Mouse (Mus musculus) small intestine, adult 2 months (tissue): ENCODE measurements around the gene Itgb7. TPM values are rescaled to one million over a fixed set of nuclear protein-coding genes. Genes with fewer than 3 reads are reported as not detected.
A peak's percentile ranks its signal among the peaks of the same experiment; 100 is the strongest.

Experiments used
- H3K27ac ChIP-seq: fragments of 200-500 bp; 2 replicates; pipeline ENCODE4 v1.5.1; 2012; ENCODE audit warnings: low read depth, low read length, control low read depth, inconsistent platforms; ENCODE audit not compliant: insufficient read depth
- H3K27me3 ChIP-seq: fragments of 200-500 bp; 2 replicates; pipeline ENCODE4 v1.6.1; 2012; ENCODE audit warnings: mild to moderate bottlenecking, moderate library complexity, low read length, inconsistent platforms; ENCODE audit not compliant: control insufficient read depth, insufficient read depth
- H3K36me3 ChIP-seq: fragments of 200-500 bp; 2 replicates; pipeline ENCODE4 v1.6.1; 2012; ENCODE audit warnings: mild to moderate bottlenecking, low read length, control low read depth, inconsistent platforms; ENCODE audit not compliant: control insufficient read depth, insufficient read depth
- H3K4me1 ChIP-seq: fragments of 200-500 bp; 2 replicates; pipeline ENCODE4 v1.6.1; 2012; ENCODE audit warnings: low read length, inconsistent platforms, mixed read lengths; ENCODE audit not compliant: control insufficient read depth, insufficient read depth, insufficient read length
- H3K4me3 ChIP-seq: fragments of 200-500 bp; 2 replicates; pipeline ENCODE4 v1.5.1; 2012; ENCODE audit warnings: low read depth, mild to moderate bottlenecking, control low read depth, inconsistent platforms, low read length, moderate library complexity
- CTCF ChIP-seq: fragments of 200-500 bp; IDR thresholded peaks from 2 replicates; pipeline ENCODE4 v1.5.1; 2012; ENCODE audit warnings: low read depth, mild to moderate bottlenecking, control low read depth, inconsistent platforms, low read length, moderate library complexity, mixed read lengths; ENCODE audit not compliant: insufficient replicate concordance, insufficient read length; ENCODE audit errors: extremely low read depth
- POLR2A ChIP-seq: fragments of 200-500 bp; IDR thresholded peaks from 2 replicates; pipeline ENCODE4 v1.6.1; 2012; ENCODE audit warnings: low read depth, mild to moderate bottlenecking, control low read depth, inconsistent platforms, low read length, moderate library complexity
- WGBS: fragments of 180-500 bp; shearing (Covaris S2); methylation state at CpG from one replicate; pipeline ENCODE4 v1.1.7; 2018; 5-methylcytosine and 5-hydroxymethylcytosine counted together
- polyA plus RNA-seq: library from polyadenylated mRNA; depleted of rRNA; stranded (reverse); fragments of >200 nt; gene quantifications from 2 replicates; pipeline ENCODE4 v1.2.3, GENCODE M21; 2012

The Itgb7 gene
- polyA plus RNA-seq, 1 experiment: 23.2 TPM

DNA sequence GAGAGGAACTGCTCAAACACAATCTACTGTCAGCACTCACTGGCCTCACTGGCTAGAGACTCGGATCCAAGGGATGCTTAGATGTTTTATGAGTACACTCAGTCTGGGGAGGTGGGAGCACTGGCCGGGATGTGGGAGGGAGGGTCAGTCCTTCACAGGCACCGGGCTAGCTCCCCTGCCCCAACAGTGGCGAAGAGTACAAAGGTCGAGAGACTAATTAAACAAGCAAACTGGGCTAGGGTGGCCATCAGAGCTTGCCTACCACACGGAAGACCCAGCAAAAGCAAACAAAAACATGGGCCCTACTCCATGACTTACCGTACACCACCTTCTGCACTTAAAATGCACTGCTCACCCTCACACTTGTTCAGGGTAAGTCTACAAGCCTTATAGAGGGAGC lies 40.0 kb downstream of the Itgb7 start:
- Histone ChIP-seq H3K36me3 (no peaks in the 10 kb centered on the region; the same call in 1 of the 2 replicates), H3K27ac (no peak overlapping the region), H3K27me3 (no peaks in the 10 kb centered on the region), H3K4me1 (peaks cover 10% of the 10 kb centered on the region), H3K4me3 (no peak overlapping the region)
- 38% methylated on average over 7 of the region's 7 CpGs for WGBS
- TF ChIP-seq POLR2A (no peak), CTCF (no peak)

DNA sequence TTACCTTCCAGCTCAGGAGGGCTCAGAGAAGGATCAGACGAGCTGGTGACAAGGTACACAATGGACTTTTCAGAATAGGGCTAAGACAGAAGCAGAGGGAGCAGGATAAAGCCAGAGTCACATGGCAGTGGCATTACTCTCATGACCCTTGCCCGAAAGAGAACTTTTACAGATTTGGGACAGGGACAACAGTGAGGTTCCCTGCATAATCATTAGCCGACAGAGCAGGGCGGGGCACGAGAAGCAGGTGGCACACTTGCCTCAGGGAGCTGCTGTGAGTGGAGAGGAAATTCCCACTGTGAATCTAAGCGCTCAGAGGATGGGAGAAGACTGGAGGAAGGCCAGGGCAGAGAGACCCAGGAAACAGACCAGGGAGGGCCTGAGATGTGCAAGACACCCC lies 42.9 kb downstream of the Itgb7 start:
- H3K27me3 ChIP-seq: no peaks in the 10 kb centered on the region
- WGBS: 22% methylated on average over 6 of the region's 6 CpGs
- H3K27ac ChIP-seq: no peak overlapping the region
- no peak for TF ChIP-seq POLR2A
- no peak for TF ChIP-seq CTCF
- H3K4me3 ChIP-seq: peak overlapping the region; percentile 2
- H3K4me1 ChIP-seq: peaks cover 10% of the 10 kb centered on the region
- H3K36me3 ChIP-seq: no peaks in the 10 kb centered on the region; the same call in 1 of the 2 replicates

DNA sequence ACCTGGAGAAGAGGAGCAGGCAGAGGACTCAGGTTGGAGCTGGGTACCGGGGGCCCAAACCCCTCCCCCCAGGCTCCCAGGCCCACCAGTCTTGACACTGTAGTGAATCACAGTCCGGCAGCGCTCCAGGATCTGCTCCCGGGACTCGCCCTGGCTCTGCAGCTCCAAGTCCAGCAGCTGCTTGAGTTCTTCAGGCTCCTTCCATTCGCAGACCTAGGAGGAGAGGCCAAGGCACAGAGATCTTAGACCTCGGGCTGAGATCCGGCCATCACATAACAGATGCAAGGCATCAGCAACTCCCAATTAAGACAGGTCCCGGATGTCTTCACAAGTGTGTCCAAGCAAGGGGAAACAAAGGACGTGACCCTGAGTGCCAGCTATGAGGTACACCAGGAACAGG lies 43.6 kb downstream of the Itgb7 start:
- TF ChIP-seq CTCF (no peak), POLR2A (no peak)
- Histone ChIP-seq H3K4me1 (peaks cover 10% of the 10 kb centered on the region), H3K27me3 (no peaks in the 10 kb centered on the region), H3K36me3 (no peaks in the 10 kb centered on the region; the same call in 1 of the 2 replicates), H3K4me3 (no peak overlapping the region), H3K27ac (no peak overlapping the region)
- 44% methylated on average over 10 of the region's 10 CpGs for WGBS

DNA sequence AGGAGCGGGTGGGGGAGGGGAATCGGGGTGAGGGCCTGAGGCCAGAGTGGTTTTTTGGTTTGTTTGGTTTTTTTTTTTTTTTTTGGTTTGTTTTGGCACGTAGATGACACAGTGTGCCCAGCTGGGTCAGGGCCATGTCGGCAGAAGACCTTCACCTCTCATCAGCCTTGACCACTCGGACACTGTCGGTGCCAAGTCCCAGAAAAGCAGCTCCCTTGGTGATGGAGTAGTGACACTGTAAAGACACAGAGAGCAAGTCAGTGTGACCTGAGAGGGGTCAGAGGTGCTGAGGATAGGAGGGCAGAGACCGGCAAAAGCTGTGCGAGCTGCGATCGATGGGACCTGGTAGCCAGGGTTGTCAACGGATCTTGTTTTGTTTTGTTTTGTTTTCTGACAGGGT lies 45.5 kb downstream of the Itgb7 start:
- H3K4me1 ChIP-seq: peaks cover 7% of the 10 kb centered on the region; the same call in 1 of the 2 replicates
- H3K27ac ChIP-seq: no peak overlapping the region
- TF ChIP-seq POLR2A: no peak
- no peak for TF ChIP-seq CTCF
- 89% methylated on average over 11 of the region's 11 CpGs for WGBS
- H3K27me3 ChIP-seq: no peaks in the 10 kb centered on the region
- H3K4me3 ChIP-seq: no peak overlapping the region
- no peaks in the 10 kb centered on the region; the same call in 1 of the 2 replicates for H3K36me3 ChIP-seq

DNA sequence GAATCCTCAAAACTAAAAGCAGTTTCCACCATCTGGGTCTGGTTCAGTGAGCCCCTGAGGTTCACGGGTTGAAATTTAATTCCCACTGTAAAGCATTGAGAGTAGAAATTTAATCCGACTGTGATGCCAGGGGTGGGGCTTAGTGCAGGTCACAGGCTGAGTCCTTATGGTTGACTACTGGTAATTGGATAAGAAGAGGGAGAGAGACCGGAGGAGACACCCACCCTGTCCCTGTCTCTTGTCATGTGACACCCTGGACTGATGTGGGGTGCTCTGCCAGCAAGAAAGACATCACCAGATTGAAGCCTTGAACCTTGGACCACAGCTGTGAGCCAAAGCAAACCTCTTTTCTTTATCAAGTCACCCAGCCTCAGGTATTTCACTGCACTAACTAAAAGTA lies 48.7 kb downstream of the Itgb7 start:
- H3K27me3 ChIP-seq: no peaks in the 10 kb centered on the region
- no peak overlapping the region for H3K27ac ChIP-seq
- no peak overlapping the region for H3K4me3 ChIP-seq
- WGBS: 81% methylated on average over 3 of the region's 3 CpGs
- H3K36me3 ChIP-seq: no peaks in the 10 kb centered on the region; the same call in 1 of the 2 replicates
- TF ChIP-seq CTCF (no peak), POLR2A (no peak)
- peaks cover 3% of the 10 kb centered on the region; the same call in 1 of the 2 replicates for H3K4me1 ChIP-seq

DNA sequence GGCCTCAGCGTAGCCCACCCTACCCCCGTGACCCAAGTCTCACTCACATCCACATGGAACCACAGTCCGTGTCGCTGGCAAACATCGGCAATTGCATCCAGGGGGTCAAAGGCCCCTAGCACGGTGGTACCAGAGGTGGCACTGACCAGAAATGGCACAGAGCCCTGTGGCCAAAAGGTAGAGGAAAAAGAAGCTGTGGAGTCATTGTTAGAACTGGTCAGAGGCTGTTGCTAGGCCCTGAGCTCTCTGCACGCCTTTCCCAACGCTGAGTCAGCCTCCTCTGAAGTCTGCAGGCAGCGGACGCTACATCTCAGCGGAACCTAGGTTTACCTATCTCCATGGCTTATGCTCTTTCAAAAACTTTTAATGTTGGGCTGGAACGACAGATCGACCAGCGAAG lies 51.8 kb downstream of the Itgb7 start:
- 91% methylated on average over 14 of the region's 14 CpGs for WGBS
- H3K27ac ChIP-seq: no peak overlapping the region

DNA sequence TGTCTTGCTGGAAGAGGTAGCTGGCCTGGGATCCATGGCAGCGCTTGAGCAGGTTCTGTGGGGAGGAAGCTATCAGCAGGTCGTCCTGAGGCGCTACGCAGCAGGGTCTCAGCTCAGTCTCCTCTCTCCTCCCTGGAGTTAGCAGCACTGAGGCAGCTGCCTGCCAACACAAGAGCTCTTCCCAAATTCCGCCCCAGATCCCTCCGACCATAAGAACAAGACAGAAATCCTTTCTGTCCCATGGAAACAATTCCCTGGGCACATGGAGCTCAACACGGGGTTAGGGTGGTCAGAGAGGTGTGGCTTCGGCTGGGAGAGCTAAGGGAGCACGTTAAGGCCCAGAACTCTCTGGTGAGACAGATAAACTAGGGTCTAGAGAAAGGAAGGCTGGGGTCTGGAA lies 52.6 kb downstream of the Itgb7 start:
- WGBS: 91% methylated on average over 9 of the region's 9 CpGs
- H3K27ac ChIP-seq: no peak overlapping the region
- H3K4me1 ChIP-seq: peaks cover 6% of the 10 kb centered on the region; the same call in 1 of the 2 replicates

More for the DNA sequence above, 51.8 kb downstream of the Itgb7 start:
- peaks cover 6% of the 10 kb centered on the region; the same call in 1 of the 2 replicates for H3K4me1 ChIP-seq
- TF ChIP-seq POLR2A (no peak), CTCF (no peak)
- no peaks in the 10 kb centered on the region for H3K27me3 ChIP-seq
- H3K4me3 ChIP-seq: no peak overlapping the region
- H3K36me3 ChIP-seq: no peaks in the 10 kb centered on the region

More for the DNA sequence above, 52.6 kb downstream of the Itgb7 start:
- H3K36me3 ChIP-seq: no peaks in the 10 kb centered on the region
- H3K4me3 ChIP-seq: no peak overlapping the region
- TF ChIP-seq CTCF: no peak
- TF ChIP-seq POLR2A: no peak
- H3K27me3 ChIP-seq: no peaks in the 10 kb centered on the region
